Mouse (Mus musculus): ENCODE results near the gene Sardh. TPM values are rescaled to one million over a fixed set of nuclear protein-coding genes. Genes with fewer than 3 reads are reported as not detected.

The Sardh gene
- polyA plus RNA-seq, 1 experiment from 2014 or later, result 8.9 TPM

DNA sequence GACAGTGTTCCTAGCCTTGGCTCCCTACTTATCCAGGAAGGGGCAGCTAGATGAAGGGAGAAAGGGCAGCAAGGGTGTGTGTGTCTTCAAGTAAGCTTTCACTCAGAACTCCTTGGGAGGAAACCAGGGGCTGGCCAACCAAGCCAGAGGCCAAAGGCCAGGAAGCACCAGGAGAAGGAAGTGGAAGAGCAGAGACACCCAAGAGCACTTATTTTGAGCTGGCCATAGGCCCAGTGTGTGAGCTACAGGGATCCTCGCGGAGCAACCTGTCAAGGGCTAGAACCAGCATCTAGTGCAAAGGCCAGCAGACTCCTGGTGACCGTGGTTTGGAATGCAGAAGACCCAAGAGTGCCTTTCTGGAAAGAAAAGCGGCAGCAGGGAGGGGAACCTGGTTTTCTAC is 14.8 kb upstream of the Sardh start:
- WGBS, result 93% methylated on average over 4 of the region's 4 CpGs
- Histone ChIP-seq H3K9ac (no peak overlapping the region), H3K27ac (no peak overlapping the region), H3K27me3 (no peaks in the 10 kb centered on the region), H3K4me2 (replicated peaks) (no peak overlapping the region), H3K4me1 (no peaks in the 10 kb centered on the region), H3K9me3 (no peaks in the 10 kb centered on the region), H3K4me3 (no peak overlapping the region), H3K36me3 (peaks cover 39% of the 10 kb centered on the region)
- no peak for ATAC-seq (ENCODE audit: insufficient number of reproducible peaks, insufficient read depth, low FRiP score, low TSS enrichment)

DNA sequence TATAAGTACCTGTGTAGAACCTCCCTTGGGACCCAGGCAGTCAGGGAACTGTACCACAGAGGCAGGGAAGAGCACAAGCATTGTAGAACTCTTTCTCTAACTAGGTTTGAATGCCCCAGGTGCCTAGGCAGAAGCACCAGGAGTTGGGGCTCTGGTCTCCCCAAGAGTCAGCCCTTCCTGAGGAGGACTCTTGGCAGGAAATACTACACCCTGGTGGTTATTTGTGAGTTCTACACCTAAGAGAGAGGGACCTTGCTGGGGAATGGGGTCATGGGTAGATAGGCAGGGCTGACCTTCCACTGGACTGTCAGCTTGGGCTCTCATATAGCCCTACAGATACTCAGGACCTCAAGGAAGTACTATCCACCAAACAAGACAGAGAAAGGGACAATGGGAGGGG is 3.3 kb upstream of the Sardh start:
- no peak overlapping the region for H3K27ac ChIP-seq

DNA sequence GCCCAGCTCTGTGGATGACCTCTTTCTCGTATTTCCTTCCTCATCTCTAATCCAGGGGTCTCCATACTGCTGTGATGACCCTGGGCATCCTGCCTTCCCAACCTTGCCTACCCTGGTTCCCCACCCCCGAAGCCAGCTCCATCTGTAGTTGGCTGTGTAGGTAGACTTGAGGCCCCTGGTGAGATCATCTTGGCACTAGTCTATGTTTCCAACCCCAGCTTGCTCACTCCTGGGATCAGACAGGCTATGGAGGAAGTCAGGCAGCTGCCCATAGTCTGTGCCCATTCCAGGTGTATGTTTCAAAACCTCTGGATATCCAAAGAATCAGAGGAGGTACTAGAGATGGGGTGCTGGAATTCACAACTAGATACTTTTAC is 662 bp downstream of the Sardh start:
- 56% methylated on average over 2 of the region's 2 CpGs for WGBS
- Histone ChIP-seq H3K4me1 (peaks cover 9% of the 10 kb centered on the region), H3K4me2 (replicated peaks) (no peak overlapping the region)

More for the DNA sequence above, 3.3 kb upstream of the Sardh start:
- H3K36me3 ChIP-seq, result no peaks in the 10 kb centered on the region
- no peak overlapping the region for H3K4me3 ChIP-seq
- no peak overlapping the region for H3K9ac ChIP-seq
- peaks cover 13% of the 10 kb centered on the region for H3K4me1 ChIP-seq
- ATAC-seq (ENCODE audit: insufficient number of reproducible peaks, insufficient read depth, low FRiP score, low TSS enrichment), result no peak
- no peak overlapping the region for H3K4me2 ChIP-seq (replicated peaks)
- no peaks in the 10 kb centered on the region for H3K9me3 ChIP-seq
- no peaks in the 10 kb centered on the region for H3K27me3 ChIP-seq

DNA sequence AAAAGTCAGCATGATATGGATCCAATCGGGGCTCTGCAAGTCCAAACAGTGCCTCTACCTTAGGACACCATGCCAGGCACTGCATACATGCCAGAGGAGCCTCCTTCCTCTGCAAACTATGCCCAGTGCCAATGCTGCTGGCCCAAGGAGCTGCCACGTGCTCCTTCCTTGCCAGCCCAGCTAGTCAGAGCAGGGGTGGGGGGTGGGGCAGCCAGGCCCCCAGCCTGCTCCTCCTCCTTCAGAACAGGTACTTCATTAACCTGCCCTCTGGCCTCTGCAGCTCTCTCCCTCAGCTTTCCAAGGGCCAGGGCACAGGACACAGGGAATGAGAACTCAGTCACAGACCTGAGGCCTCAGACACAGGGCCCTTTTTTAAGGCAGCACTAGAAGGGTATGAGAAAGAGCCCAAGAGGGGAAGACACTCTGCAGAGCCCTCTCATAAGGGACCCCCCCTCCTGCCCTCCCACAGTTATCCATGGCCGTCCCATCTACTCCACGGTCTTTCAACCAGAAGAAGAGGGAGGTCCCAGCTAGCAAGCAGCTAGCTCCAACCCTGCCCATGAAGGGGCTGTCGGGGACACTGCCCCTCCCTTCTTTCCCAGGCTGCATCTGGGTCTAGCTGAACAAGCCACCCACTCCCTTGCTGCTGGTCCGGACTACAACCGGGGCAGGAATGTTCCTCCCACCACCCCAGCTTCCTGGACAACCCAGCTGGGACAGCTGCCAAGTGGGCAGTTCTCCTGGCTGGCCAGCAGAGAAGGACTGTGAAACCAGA is 1.2 kb downstream of the Sardh start:
- H3K4me2 ChIP-seq (replicated peaks), result 0 out of 2 replicates have a peak overlapping the region, but pooled peaks have one; percentile 22
- H3K9me3 ChIP-seq, result no peaks in the 10 kb centered on the region
- no peak overlapping the region for H3K9ac ChIP-seq
- H3K27ac ChIP-seq, result peak overlapping the region; percentile 41; the same call in 1 of the 2 replicates
- no peak overlapping the region for H3K4me3 ChIP-seq
- peak; percentile 67 for ATAC-seq (ENCODE audit: insufficient number of reproducible peaks, insufficient read depth, low FRiP score, low TSS enrichment)
- 42% methylated on average over 7 of the region's 7 CpGs for WGBS
- H3K4me1 ChIP-seq, result peaks cover 9% of the 10 kb centered on the region
- no peaks in the 10 kb centered on the region for H3K36me3 ChIP-seq
- H3K27me3 ChIP-seq, result no peaks in the 10 kb centered on the region

More for the DNA sequence above, 662 bp downstream of the Sardh start:
- Histone ChIP-seq H3K27ac (peak overlapping the region; percentile 41; the same call in 1 of the 2 replicates), H3K36me3 (no peaks in the 10 kb centered on the region), H3K4me3 (no peak overlapping the region), H3K9me3 (no peaks in the 10 kb centered on the region), H3K9ac (no peak overlapping the region), H3K27me3 (no peaks in the 10 kb centered on the region)
- ATAC-seq (ENCODE audit: insufficient number of reproducible peaks, insufficient read depth, low FRiP score, low TSS enrichment), result 0 out of 2 replicates have a peak, but pooled peaks have one; percentile 11

DNA sequence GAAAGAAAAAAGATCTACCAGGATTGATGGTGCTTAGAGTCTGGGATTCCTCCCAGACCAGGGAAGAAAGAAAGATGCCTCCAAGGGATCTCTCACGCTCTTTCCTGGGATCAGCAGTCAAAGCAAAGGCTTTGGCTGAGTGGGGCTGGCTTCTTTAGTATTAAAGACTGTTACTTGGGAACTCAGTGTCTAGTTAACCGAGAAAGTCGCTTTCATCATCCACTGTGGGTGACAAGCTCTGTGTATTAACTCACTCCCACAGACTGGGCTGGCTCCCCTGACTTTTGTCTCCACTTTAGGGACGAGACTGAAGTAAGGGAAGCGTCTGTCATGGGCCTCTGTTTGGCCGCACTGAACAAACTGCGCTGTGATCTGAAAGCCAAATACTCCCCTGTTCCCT is 2.2 kb downstream of the Sardh start:
- Histone ChIP-seq H3K9ac (no peak overlapping the region), H3K9me3 (no peaks in the 10 kb centered on the region), H3K4me1 (peaks cover 9% of the 10 kb centered on the region), H3K36me3 (no peaks in the 10 kb centered on the region), H3K27me3 (no peaks in the 10 kb centered on the region), H3K27ac (no peak overlapping the region), H3K4me3 (no peak overlapping the region), H3K4me2 (replicated peaks) (no peak overlapping the region)
- no peak for ATAC-seq (ENCODE audit: insufficient number of reproducible peaks, insufficient read depth, low FRiP score, low TSS enrichment)
- 56% methylated on average over 7 of the region's 7 CpGs for WGBS

DNA sequence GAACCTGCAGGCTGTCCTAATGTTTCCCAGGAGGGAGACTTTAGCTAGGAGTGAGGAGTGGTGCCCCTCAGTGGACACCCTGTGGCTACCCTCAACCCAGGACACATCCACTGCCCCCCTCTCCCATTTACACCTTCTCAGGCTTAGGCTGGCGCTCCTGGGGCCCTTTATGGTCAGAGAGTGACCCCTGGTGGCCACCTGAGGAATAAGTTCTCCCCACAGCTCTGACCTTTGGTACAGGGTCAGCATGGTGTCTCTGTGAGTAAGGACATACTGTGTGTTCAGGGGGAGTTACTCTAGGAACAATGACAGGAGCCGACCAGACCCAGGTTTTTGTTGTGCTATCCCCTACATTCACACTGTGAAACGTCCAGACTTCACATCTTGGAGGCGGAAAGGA is 10.8 kb downstream of the Sardh start:
- H3K9me3 ChIP-seq, result no peaks in the 10 kb centered on the region
- H3K27ac ChIP-seq, result no peak overlapping the region
- H3K27me3 ChIP-seq, result no peaks in the 10 kb centered on the region
- no peak overlapping the region for H3K9ac ChIP-seq
- H3K36me3 ChIP-seq, result no peaks in the 10 kb centered on the region
- no peak overlapping the region for H3K4me2 ChIP-seq (replicated peaks)
- no peak overlapping the region for H3K4me3 ChIP-seq
- ATAC-seq (ENCODE audit: insufficient number of reproducible peaks, insufficient read depth, low FRiP score, low TSS enrichment), result 0 out of 2 replicates have a peak, but pooled peaks have one; percentile 45
- 27% methylated on average over 4 of the region's 4 CpGs for WGBS
- no peaks in the 10 kb centered on the region for H3K4me1 ChIP-seq

DNA sequence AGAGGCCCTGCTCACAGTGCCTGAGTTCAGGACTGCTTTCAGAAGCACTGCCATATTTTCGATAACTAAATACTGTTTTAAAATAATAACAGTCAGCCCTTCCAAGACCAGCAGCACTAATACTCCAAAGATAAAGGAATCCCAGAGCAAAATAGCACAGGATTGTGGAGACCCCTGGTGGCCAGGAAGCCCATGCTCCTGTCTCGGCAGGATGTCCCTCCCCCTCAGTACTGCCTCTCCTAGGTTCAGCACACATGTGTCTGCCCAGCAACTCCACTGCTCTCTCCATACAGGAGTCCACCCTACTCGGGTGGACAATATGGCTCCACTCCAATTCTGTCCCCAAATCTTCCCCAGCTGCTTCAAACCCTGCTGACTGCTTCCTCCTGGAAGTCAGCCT is 12.4 kb downstream of the Sardh start:
- Histone ChIP-seq H3K4me3 (no peak overlapping the region), H3K9me3 (no peaks in the 10 kb centered on the region), H3K9ac (no peak overlapping the region), H3K36me3 (no peaks in the 10 kb centered on the region), H3K27ac (no peak overlapping the region), H3K4me1 (no peaks in the 10 kb centered on the region), H3K4me2 (replicated peaks) (no peak overlapping the region), H3K27me3 (no peaks in the 10 kb centered on the region)
- 21% methylated on average over 3 of the region's 3 CpGs for WGBS
- no peak for ATAC-seq (ENCODE audit: insufficient number of reproducible peaks, insufficient read depth, low FRiP score, low TSS enrichment)

DNA sequence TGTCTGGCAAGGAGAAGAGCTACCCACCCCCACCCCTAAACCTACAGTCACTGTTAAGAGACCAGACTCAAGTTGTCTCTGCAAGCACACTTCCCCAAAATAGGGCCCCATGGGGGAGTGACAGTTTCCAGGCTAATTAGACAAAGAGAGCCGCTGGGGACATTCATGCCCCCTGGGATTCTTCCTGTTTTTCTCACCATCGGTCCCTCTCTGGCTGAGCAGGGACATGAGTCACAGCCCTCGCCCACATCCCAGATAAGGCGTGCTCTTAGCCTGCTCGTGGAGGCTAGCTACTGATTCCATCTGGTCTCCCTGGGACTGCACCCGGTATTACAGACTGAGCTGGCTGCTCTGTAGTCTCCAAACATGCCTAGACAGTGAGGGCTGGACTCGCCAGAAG is 15.8 kb downstream of the Sardh start:
- Histone ChIP-seq H3K9me3 (no peaks in the 10 kb centered on the region), H3K27me3 (no peaks in the 10 kb centered on the region), H3K36me3 (no peaks in the 10 kb centered on the region), H3K4me1 (no peaks in the 10 kb centered on the region), H3K4me2 (replicated peaks) (no peak overlapping the region), H3K9ac (no peak overlapping the region), H3K4me3 (no peak overlapping the region), H3K27ac (no peak overlapping the region)
- ATAC-seq (ENCODE audit: insufficient number of reproducible peaks, insufficient read depth, low FRiP score, low TSS enrichment), result no peak
- WGBS, result 27% methylated on average over 7 of the region's 7 CpGs

DNA sequence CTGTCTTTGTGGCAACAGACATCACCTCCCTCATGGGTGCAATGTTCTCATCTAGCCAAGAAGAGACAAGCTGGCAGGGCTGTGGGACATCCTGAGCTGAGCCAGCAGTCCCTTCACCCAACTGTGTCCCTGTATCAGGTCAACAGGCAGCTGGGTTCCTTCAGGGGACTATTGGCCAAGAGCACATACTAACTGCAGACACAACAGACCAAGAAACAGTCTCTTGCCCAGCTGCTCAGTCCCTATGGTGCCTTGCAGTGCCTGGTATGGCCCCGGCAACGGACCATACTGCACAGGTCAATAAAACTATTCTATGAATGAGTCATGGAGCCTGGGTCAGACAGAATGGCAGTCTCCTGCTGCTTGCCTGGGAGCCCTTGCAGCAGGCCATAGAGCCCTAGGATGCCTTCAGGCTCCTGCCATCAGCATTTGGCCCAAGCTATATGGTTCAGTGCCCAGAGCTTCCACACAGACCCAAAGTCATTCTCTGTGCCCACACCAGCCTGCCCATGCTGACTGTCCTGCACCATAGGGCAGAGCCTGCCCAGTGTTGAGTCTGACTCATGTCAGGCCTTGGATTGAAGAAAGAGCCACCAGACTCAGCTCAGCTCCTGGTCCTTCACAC is 18.5 kb downstream of the Sardh start:
- no peak overlapping the region for H3K27ac ChIP-seq
- no peaks in the 10 kb centered on the region for H3K9me3 ChIP-seq
- no peak overlapping the region for H3K4me2 ChIP-seq (replicated peaks)
- no peak overlapping the region for H3K4me3 ChIP-seq
- no peaks in the 10 kb centered on the region for H3K27me3 ChIP-seq
- H3K9ac ChIP-seq, result no peak overlapping the region
- WGBS, result 86% methylated on average over 2 of the region's 2 CpGs
- no peak for ATAC-seq (ENCODE audit: insufficient number of reproducible peaks, insufficient read depth, low FRiP score, low TSS enrichment)
- H3K36me3 ChIP-seq, result no peaks in the 10 kb centered on the region
- no peaks in the 10 kb centered on the region; the same call in 1 of the 2 replicates for H3K4me1 ChIP-seq

DNA sequence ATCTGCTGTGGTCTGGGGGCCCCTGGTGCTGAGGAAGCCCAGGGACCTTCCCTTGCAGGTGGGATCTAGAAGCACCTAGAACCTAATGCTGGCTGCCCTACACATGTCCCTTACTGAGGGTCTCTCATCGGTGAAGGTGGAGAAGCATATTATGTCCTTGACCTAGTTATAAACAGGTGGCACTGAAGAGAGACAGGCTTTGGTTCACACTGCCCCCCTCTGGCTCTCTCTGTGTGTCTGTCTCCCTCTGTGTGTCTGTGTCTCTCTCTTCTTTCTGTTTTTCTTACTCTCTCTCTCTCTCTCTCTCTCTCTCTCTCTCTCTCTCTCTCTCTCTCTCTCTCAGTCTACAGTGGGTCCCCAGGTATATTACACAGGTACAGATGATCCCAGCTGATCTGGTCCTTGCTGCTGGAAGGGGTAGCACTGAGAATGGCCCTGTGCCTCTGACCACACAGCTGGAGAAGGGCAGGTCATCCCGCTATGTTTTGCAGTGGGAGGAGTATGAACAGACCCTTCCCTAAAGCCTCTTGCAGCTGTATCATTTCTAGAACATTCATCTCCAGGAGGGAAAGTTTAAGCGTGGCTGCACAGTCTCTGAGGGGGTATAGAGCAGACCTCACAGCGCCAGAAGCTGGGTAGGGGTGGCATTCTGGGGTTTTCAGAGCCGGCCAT is 19.2 kb downstream of the Sardh start:
- no peaks in the 10 kb centered on the region for H3K36me3 ChIP-seq
- no peaks in the 10 kb centered on the region for H3K9me3 ChIP-seq
- no peaks in the 10 kb centered on the region; the same call in 1 of the 2 replicates for H3K4me1 ChIP-seq
- ATAC-seq (ENCODE audit: insufficient number of reproducible peaks, insufficient read depth, low FRiP score, low TSS enrichment), result no peak
- H3K4me2 ChIP-seq (replicated peaks), result no peak overlapping the region
- no peak overlapping the region for H3K4me3 ChIP-seq
- no peaks in the 10 kb centered on the region for H3K27me3 ChIP-seq
- no peak overlapping the region for H3K27ac ChIP-seq
- no peak overlapping the region for H3K9ac ChIP-seq
- WGBS, result 81% methylated on average over 5 of the region's 5 CpGs

DNA sequence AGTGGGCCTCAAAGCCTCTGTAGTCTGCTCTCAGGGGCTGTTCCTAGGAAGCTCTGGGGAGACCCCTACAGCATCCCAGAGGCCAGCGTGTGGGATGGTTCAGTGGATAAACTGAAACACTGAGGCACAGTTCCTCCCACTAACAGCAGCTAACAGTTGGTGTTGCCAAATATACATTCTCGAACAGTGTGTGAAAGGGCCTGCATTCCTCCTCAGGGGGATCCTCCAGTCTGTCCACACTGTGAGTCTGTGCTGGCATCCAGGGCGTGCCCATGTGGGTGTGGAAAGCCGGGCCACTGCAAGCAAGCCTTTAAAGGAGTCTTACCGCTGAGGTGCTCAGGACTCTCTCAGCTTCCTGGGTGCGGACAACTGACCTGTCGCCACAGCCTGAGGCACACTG is 21.6 kb downstream of the Sardh start:
- 64% methylated on average over 7 of the region's 7 CpGs for WGBS
- H3K36me3 ChIP-seq, result no peaks in the 10 kb centered on the region
- no peaks in the 10 kb centered on the region for H3K27me3 ChIP-seq
- H3K4me3 ChIP-seq, result no peak overlapping the region
- H3K9me3 ChIP-seq, result no peaks in the 10 kb centered on the region
- no peak overlapping the region for H3K4me2 ChIP-seq (replicated peaks)
- H3K4me1 ChIP-seq, result no peaks in the 10 kb centered on the region; the same call in 1 of the 2 replicates
- no peak overlapping the region for H3K9ac ChIP-seq
- ATAC-seq (ENCODE audit: insufficient number of reproducible peaks, insufficient read depth, low FRiP score, low TSS enrichment), result 0 out of 2 replicates have a peak, but pooled peaks have one; percentile 63
- H3K27ac ChIP-seq, result no peak overlapping the region

DNA sequence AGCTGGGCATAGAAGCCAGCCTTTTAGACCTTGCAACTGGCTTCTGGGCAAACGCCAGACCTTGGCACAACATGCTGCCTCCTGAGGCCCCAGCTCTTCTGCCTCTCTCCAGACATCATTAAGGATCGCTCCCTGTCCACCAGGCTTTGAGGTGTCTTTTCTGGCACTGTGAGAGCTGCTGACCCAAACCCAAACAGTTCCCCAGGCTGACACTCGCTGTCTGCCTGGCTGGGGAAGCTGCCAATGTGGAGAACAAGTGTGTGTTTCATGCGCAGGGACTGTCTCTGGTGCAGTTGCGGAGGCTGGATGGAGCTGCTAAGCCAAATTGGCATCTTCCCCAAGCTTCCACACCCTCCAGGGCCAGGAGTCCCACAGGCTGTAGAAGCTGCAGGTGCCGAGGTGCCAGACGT is 25.1 kb downstream of the Sardh start:
- Histone ChIP-seq H3K36me3 (no peaks in the 10 kb centered on the region), H3K4me3 (no peak overlapping the region), H3K27ac (no peak overlapping the region), H3K27me3 (no peaks in the 10 kb centered on the region), H3K9me3 (no peaks in the 10 kb centered on the region), H3K4me2 (replicated peaks) (no peak overlapping the region), H3K4me1 (no peaks in the 10 kb centered on the region; the same call in 1 of the 2 replicates), H3K9ac (no peak overlapping the region; the same call in 1 of the 2 replicates)
- ATAC-seq (ENCODE audit: insufficient number of reproducible peaks, insufficient read depth, low FRiP score, low TSS enrichment), result no peak
- WGBS, result 84% methylated on average over 7 of the region's 7 CpGs

Measured in embryonic facial prominence, embryonic 12.5 days (tissue).